Mouse (Mus musculus): ENCODE measurements at regions not wholly inside any gene's neighbourhood (a gene's known extent, or its start where the extent isn't known, plus 50 kb on each side); places are given as distances from the start of the nearest gene placed in this dataset.

DNA sequence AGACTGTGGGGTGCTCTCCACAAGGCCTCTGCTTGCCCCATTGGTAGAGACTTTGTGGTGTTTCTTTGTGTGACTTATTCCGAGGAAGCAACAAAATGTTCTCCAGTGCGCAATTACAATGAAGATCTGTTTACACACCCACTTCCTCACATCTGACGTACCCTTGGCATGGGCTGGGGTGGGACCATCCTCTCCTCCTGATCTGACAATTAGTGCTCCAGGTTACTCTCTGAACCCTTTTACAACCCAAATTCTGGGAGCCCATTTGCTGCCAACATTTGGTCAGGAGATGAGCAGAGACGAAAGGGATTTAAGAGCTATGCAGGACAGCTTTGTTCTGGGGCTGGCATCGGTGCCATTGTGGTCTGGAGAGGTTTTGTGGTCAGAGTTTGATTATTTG is 215.9 kb upstream of the Sall1 start:
- no peak for TF ChIP-seq CTCF (IDR thresholded peaks at IDR 0.05)
- TF ChIP-seq EP300 (IDR thresholded peaks at IDR 0.05; ENCODE audit: insufficient read depth, low read depth, low read length), result no peak
- no peak for TF ChIP-seq POLR2A (IDR thresholded peaks at IDR 0.05; ENCODE audit: insufficient read depth, low read depth, low read length)
